Mouse (Mus musculus): ENCODE data around the gene Dip2b.

The Dip2b gene

GRCm38 (mm10) chr15:100038470-100038971 lies at the start of gene Dip2b:
TSS of gene Dip2b (plus strand) at chr15:100038664.
- peak; percentile 99 for DNase-seq

- no peak for DNase-seq
Observed at GRCm38 (mm10) chr15:99993100-99993499, 45.4 kb upstream of the Dip2b start.

- DNase-seq, result no peak
Observed at GRCm38 (mm10) chr15:99997114-99997804, 41.2 kb upstream of the Dip2b start.

GRCm38 (mm10) chr15:99999390-99999789 lies 39.1 kb upstream of the Dip2b start:
- no peak for DNase-seq

- no peak for DNase-seq
Observed at GRCm38 (mm10) chr15:100004677-100005273, 33.7 kb upstream of the Dip2b start.

- no peak for DNase-seq
Observed at GRCm38 (mm10) chr15:100006180-100006579, 32.3 kb upstream of the Dip2b start.

GRCm38 (mm10) chr15:100018280-100018899 lies 20.1 kb upstream of the Dip2b start:
- no peak for DNase-seq

- DNase-seq, result no peak
Observed at GRCm38 (mm10) chr15:100021175-100021574, 17.3 kb upstream of the Dip2b start.

GRCm38 (mm10) chr15:100022923-100023322 lies 15.5 kb upstream of the Dip2b start:
- DNase-seq, result peak; percentile 37

- no peak for DNase-seq
Observed at GRCm38 (mm10) chr15:100025076-100025834, 13.2 kb upstream of the Dip2b start.

GRCm38 (mm10) chr15:100028133-100028532 lies 10.3 kb upstream of the Dip2b start:
- DNase-seq, result no peak

- DNase-seq, result no peak
Observed at GRCm38 (mm10) chr15:100029497-100029896, 9.0 kb upstream of the Dip2b start.

- DNase-seq, result no peak
Observed at GRCm38 (mm10) chr15:100029900-100030299, 8.6 kb upstream of the Dip2b start.

GRCm38 (mm10) chr15:100032546-100032945 lies 5.9 kb upstream of the Dip2b start:
- DNase-seq, result no peak

GRCm38 (mm10) chr15:100039001-100039701 lies 687 bp downstream of the Dip2b start:
- peak; percentile 47 for DNase-seq

- no peak for DNase-seq
Observed at GRCm38 (mm10) chr15:100040541-100041266, 2.2 kb downstream of the Dip2b start.

GRCm38 (mm10) chr15:100041267-100042047 lies 3.0 kb downstream of the Dip2b start:
- DNase-seq, result no peak

GRCm38 (mm10) chr15:100042048-100042400 lies 3.6 kb downstream of the Dip2b start:
- DNase-seq, result no peak

GRCm38 (mm10) chr15:100045576-100045975 lies 7.1 kb downstream of the Dip2b start:
- no peak for DNase-seq

- no peak for DNase-seq
Observed at GRCm38 (mm10) chr15:100049496-100050087, 11.1 kb downstream of the Dip2b start.

GRCm38 (mm10) chr15:100050940-100051339 lies 12.5 kb downstream of the Dip2b start:
- DNase-seq, result no peak
